Mouse (Mus musculus): Measurements from ENCODE around the gene Plch2. TPM values are rescaled to one million over a fixed set of nuclear protein-coding genes. Genes with fewer than 3 reads are reported as not detected.
A peak's percentile ranks its signal among the peaks of the same experiment; 100 is the strongest.

Gene Plch2
- total RNA-seq, 2 experiments from 2014 or later: not detected

DNA sequence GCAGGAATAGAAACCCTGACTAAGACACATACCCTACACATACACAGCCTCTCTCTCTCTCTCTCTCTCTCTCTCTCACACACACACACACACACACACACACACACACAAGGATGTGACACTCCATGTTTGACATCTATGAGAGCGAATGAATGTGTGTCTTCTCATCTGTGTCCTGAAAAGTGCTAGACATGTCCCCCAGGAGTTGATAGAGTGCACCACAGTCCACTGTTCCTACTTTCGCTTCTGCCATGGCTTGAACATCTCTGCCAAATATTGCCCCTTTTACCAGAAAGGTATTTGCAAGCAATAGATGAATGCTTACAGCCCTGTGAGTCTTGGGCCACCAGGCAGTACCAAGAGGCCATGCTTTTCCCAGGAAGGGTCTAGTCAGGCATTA, 116.4 kb downstream of the Plch2 start:
- no peak for ATAC-seq (replicated peaks; ENCODE audit: low FRiP score, poor library complexity, severe bottlenecking)

DNA sequence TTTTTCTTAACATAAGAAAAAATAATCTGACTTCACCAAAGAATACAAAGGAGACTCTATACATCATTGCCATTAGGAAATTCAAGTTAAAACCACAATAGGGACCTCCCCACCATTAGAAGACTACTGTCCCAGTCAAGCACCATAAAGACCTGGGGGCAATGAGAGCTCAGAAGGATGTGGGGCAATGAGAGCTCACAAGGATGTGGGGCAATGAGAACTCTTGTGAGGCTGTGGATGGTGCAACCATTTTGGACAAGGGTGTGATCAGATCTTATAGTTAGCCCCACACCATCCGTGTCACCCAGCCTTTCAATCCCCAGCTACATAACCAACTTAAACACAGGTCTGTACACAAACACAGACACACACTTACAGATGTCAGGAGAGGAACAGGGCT, 118.8 kb downstream of the Plch2 start:
- ATAC-seq (replicated peaks; ENCODE audit: low FRiP score, poor library complexity, severe bottlenecking): no peak

DNA sequence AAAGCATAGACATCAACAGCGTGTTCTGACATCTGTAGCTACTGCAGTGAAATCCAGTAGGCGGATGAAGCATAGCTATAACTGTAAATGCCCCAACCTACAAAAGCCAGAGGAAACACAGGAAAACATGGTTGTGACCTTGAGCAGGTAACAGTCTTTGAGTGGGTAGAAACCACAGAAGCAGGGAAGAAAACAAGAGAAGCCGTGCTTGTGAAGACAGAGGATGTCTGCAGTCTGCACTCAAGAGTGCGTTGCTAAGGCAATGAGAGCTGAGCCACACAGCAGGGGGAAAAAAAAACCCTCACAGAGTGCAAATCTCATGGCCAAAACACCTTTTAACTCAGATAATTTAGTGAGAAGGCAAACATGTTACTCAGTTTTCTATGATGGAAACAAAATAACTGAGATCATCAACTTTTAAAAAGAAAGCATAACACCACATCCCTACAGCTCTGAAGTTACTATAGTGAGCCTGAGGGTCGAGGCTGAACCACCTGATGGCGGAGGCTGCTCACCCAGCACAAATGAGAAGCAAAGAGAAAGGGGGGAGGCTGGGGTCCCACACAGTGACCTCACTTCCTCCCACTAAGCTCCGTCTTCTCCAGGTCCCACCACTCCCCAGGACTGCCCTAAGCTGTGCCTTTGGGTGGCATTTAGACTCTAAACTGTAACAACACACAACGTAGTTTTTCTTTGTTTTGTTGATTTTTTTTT, 119.9 kb downstream of the Plch2 start:
- no peak for ATAC-seq (replicated peaks; ENCODE audit: low FRiP score, poor library complexity, severe bottlenecking)

DNA sequence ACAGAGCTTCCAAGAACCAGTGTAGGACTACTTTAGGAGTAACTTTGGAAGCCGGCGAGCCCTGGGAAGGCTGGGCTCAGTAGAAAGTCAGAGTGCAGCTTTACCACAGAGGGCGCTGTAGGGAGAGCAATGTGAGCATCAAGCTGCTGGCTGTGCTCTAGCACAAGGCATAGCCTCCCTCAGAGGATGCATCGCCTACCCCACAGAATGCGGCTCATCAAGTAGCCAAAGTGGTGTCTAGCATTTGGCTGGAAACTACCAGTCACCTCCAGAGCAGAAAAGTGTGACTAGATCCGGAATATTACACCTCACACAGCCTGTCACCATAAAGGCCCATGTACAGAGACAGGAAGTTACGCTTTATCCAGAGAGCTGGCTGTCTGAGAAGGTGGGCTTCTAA, 120.8 kb downstream of the Plch2 start:
- ATAC-seq (replicated peaks; ENCODE audit: low FRiP score, poor library complexity, severe bottlenecking): peak; percentile 62; the same call in 1 of the 2 replicates

DNA sequence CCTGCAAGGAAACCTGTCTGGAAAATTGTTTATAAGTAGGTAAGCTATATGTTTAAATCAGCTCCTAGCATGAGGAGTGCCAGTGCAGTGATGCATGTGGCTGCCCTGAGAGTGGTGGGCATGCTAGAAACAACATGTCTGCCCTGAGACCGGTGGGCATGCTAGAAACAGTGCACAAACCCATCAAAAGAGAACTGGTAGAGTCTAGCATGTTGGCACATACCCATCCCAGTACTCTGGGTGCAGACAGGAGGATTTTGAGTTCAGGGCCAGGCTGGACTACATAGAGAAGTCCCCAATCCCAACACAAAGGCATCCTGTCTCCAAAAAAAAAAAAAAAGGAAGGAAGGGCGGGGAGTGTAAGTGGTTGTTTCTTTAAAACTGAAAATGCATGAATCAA, 121.8 kb downstream of the Plch2 start:
- ATAC-seq (replicated peaks; ENCODE audit: low FRiP score, poor library complexity, severe bottlenecking): no peak

DNA sequence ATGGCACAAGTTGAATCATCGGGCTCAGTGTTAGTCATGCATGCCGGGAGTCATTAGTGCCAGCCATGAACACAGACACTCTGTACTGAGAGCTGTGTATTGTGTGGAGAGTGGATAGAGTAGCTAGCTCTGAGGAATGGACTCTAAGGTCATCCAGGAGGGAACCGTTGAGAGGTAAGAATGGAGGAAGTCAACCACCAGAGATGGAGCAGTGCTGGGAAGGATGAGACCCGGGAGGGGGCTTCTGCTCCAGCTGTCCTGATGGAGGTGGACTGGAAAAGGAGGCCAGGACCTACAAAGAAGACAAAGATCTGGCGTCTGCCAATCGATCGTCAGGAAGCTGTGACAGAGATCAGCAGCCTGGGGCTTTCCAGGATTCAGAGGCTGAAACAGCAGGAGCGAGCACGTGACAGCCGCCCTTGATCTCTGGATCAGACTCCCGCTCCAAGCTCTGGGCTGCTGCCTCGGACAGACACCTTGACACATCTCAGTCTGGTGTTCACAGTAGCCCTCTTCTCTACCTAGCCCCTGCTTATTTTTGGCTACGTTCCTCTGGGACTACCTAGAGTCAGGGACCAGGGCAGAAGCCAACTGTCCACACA, 123.2 kb downstream of the Plch2 start:
- no peak for ATAC-seq (replicated peaks; ENCODE audit: low FRiP score, poor library complexity, severe bottlenecking)

Other genes with a start within 250 kb of the Plch2 start
- not detected in 2 replicates for gene Ttc34, start 219.3 kb downstream of the Plch2 start, total RNA-seq (2015; ENCODE audit: low replicate concordance)
- not detected in 2 replicates for gene Ttc34, start 219.3 kb downstream of the Plch2 start, total RNA-seq (2017; ENCODE audit: low replicate concordance)
- 5.9 and 10.1 TPM in 2 replicates for gene Mmel1, start 187.2 kb downstream of the Plch2 start, total RNA-seq (2015; ENCODE audit: low replicate concordance)
- gene Mmel1, start 187.2 kb downstream of the Plch2 start, total RNA-seq (2017; ENCODE audit: low replicate concordance): 6.4 and 14.4 TPM in 2 replicates
- 2.5 and 13.7 TPM in 2 replicates for gene Fam213b, start 157.6 kb downstream of the Plch2 start, total RNA-seq (2015; ENCODE audit: low replicate concordance)
- 6.1 and 13.0 TPM in 2 replicates for gene Fam213b, start 157.6 kb downstream of the Plch2 start, total RNA-seq (2017; ENCODE audit: low replicate concordance)
- 845 and 899 TPM in 2 replicates for gene Tnfrsf14, start 128.2 kb downstream of the Plch2 start, total RNA-seq (2015; ENCODE audit: low replicate concordance)
- 775 and 1,097 TPM in 2 replicates for gene Tnfrsf14, start 128.2 kb downstream of the Plch2 start, total RNA-seq (2017; ENCODE audit: low replicate concordance)
- gene Hes5, start 95.9 kb downstream of the Plch2 start, total RNA-seq (2015; ENCODE audit: low replicate concordance): not detected in 2 replicates
- gene Hes5, start 95.9 kb downstream of the Plch2 start, total RNA-seq (2017; ENCODE audit: low replicate concordance): not detected in 2 replicates
- gene Pank4, start 92.7 kb downstream of the Plch2 start, total RNA-seq (2015; ENCODE audit: low replicate concordance): 61.3 and 78.0 TPM in 2 replicates
- 40.0 and 50.1 TPM in 2 replicates for gene Pank4, start 92.7 kb downstream of the Plch2 start, total RNA-seq (2017; ENCODE audit: low replicate concordance)
- 1.1 and 4.6 TPM in 2 replicates for gene Pex10, start 10.2 kb upstream of the Plch2 start, total RNA-seq (2015; ENCODE audit: low replicate concordance)
- 0.91 and 4.5 TPM in 2 replicates for gene Pex10, start 10.2 kb upstream of the Plch2 start, total RNA-seq (2017; ENCODE audit: low replicate concordance)
- gene Rer1, start 29.6 kb upstream of the Plch2 start, total RNA-seq (2015; ENCODE audit: low replicate concordance): 43.6 and 74.2 TPM in 2 replicates
- gene Rer1, start 29.6 kb upstream of the Plch2 start, total RNA-seq (2017; ENCODE audit: low replicate concordance): 48.6 and 57.6 TPM in 2 replicates
- gene Morn1, start 29.8 kb upstream of the Plch2 start, total RNA-seq (2015; ENCODE audit: low replicate concordance): 2.5 TPM in 1 of 2 replicates, not detected in the other
- gene Morn1, start 29.8 kb upstream of the Plch2 start, total RNA-seq (2017; ENCODE audit: low replicate concordance): 0.08 TPM in 1 of 2 replicates, not detected in the other
- 5.0 and 9.7 TPM in 2 replicates for gene Ski, start 165.8 kb upstream of the Plch2 start, total RNA-seq (2015; ENCODE audit: low replicate concordance)
- 1.7 and 2.7 TPM in 2 replicates for gene Ski, start 165.8 kb upstream of the Plch2 start, total RNA-seq (2017; ENCODE audit: low replicate concordance)
- gene Faap20, start 193.0 kb upstream of the Plch2 start, total RNA-seq (2015; ENCODE audit: low replicate concordance): 4.0 and 6.7 TPM in 2 replicates
- gene Faap20, start 193.0 kb upstream of the Plch2 start, total RNA-seq (2017; ENCODE audit: low replicate concordance): 2.1 and 2.2 TPM in 2 replicates